Mouse (Mus musculus) heart, adult 9 months (tissue): Measurements from ENCODE around the gene Nup98.
A peak's percentile ranks its signal among the peaks of the same experiment; 100 is the strongest.

Source experiments
- DNase-seq, 2 experiments: peaks; one replicate each; pipeline ENCODE4 v3.0.0; 2022; ENCODE audit warnings: low spot score in 2 of 2

The Nup98 gene

GRCm38 (mm10) chr7:102233059-102233458 lies 23.1 kb upstream of the Nup98 start:
- no peak for DNase-seq

GRCm38 (mm10) chr7:102229814-102230213 lies 19.8 kb upstream of the Nup98 start:
- no peak for DNase-seq

GRCm38 (mm10) chr7:102228049-102228670 lies 18.2 kb upstream of the Nup98 start:
- no peak for DNase-seq

GRCm38 (mm10) chr7:102226051-102226450 lies 16.1 kb upstream of the Nup98 start:
- DNase-seq = no peak

- no peak for DNase-seq
Observed at GRCm38 (mm10) chr7:102223883-102224738, 14.1 kb upstream of the Nup98 start.

GRCm38 (mm10) chr7:102222830-102223556 lies 13.0 kb upstream of the Nup98 start:
- DNase-seq = peak; percentile 76 to 78

GRCm38 (mm10) chr7:102222336-102222735 lies 12.4 kb upstream of the Nup98 start:
- DNase-seq = peak; percentile 44 to 61

GRCm38 (mm10) chr7:102221899-102222298 lies 11.9 kb upstream of the Nup98 start:
- DNase-seq = no peak

GRCm38 (mm10) chr7:102211071-102211470 lies 1.1 kb upstream of the Nup98 start:
- DNase-seq = no peak

GRCm38 (mm10) chr7:102208806-102209363 lies 1.1 kb downstream of the Nup98 start:
- no peak for DNase-seq

GRCm38 (mm10) chr7:102205646-102206045 lies 4.3 kb downstream of the Nup98 start:
- DNase-seq = no peak

GRCm38 (mm10) chr7:102204296-102204857 lies 5.6 kb downstream of the Nup98 start:
- DNase-seq = no peak

- DNase-seq = no peak
Observed at GRCm38 (mm10) chr7:102200996-102201785, 8.8 kb downstream of the Nup98 start.

GRCm38 (mm10) chr7:102200576-102200975 lies 9.4 kb downstream of the Nup98 start:
- no peak for DNase-seq

- DNase-seq = no peak
Observed at GRCm38 (mm10) chr7:102192356-102192755, 17.6 kb downstream of the Nup98 start.

GRCm38 (mm10) chr7:102183849-102184248 lies 26.1 kb downstream of the Nup98 start:
- DNase-seq = no peak

- no peak for DNase-seq
Observed at GRCm38 (mm10) chr7:102170300-102170699, 39.7 kb downstream of the Nup98 start.

- no peak for DNase-seq
Observed at GRCm38 (mm10) chr7:102153691-102154090, 56.3 kb downstream of the Nup98 start.

- DNase-seq = no peak
Observed at GRCm38 (mm10) chr7:102137898-102138297, 72.1 kb downstream of the Nup98 start.

GRCm38 (mm10) chr7:102137464-102137863 lies 72.5 kb downstream of the Nup98 start:
- DNase-seq = peak in 1 of 2 experiments; percentile 10

GRCm38 (mm10) chr7:102132395-102132794 lies 77.6 kb downstream of the Nup98 start:
- no peak for DNase-seq
